Mouse (Mus musculus): Measurements from ENCODE around the gene Mmp21.

- TF ChIP-seq CTCF (IDR thresholded peaks at IDR 0.05) (no peak), POLR2A (IDR thresholded peaks at IDR 0.05; ENCODE audit: insufficient read depth, low read depth, low read length) (no peak)
Measured at GRCm38 (mm10) chr7:133683626-133684025, 3.8 kb upstream of the Mmp21 start.
